Mouse (Mus musculus) right cerebral cortex, postnatal 25 days (tissue): ENCODE measurements at regions not wholly inside any gene's neighbourhood (a gene's known extent, or its start where the extent isn't known, plus 50 kb on each side); places are given as distances from the start of the nearest gene placed in this dataset.
A peak's percentile ranks its signal among the peaks of the same experiment; 100 is the strongest.

Experiments
- DNase-seq: peaks from one replicate; pipeline ENCODE4 v3.0.0; 2022

DNA sequence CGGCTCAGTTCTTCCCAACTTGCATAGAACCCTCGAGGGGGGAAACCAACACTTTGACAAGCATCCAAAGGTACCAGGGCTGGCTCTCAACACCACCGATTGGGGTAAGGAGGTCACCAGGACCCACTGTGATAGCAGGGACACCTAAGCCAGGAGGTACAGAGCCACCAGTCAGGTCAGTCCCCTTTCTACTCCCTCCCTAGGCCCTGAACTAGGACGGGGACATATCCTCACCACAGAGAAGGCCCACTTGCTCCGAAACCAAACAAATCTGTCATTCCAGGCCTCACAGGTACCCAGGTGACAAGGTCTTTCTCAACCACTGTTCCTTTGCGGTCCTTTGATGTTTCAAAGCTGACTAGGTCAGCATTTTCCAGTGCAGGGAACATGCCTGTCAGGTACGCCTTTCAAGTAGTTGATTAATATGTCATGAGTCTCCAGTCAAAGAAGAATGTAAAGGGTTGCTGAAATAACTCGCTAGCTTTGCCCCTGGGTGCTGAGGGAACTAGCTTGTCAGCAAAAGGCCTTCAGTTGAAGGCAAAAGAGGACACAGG, 95.4 kb downstream of the Zfp36l1 start:
- no peak for DNase-seq

- no peak for DNase-seq
These were observed 96.9 kb downstream of the Zfp36l1 start for GRCm38 (mm10) chr12:80015938-80016337.

- DNase-seq, result no peak
These were observed 98.2 kb downstream of the Zfp36l1 start for GRCm38 (mm10) chr12:80014598-80014983.

- DNase-seq, result peak; percentile 29
These were observed 98.8 kb downstream of the Zfp36l1 start for GRCm38 (mm10) chr12:80013904-80014597.

DNA sequence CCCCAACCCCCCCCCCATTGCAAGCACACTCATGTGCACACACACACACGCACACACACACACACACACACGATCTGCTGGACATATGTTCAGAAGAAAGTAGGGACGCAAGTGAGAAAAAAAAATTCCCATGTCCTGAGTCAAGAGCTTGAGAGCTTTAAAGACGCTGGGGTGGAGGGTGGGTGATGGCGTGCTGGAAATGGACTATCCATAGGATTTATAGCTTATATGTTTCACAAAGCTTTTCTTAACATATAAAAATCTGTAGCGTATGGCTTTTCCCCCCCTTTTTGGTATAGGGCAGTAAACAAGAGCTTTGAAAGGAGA, 99.3 kb downstream of the Zfp36l1 start:
- DNase-seq, result no peak

GRCm38 (mm10) chr12:80011916-80012315, 100.9 kb downstream of the Zfp36l1 start:
- DNase-seq, result no peak

DNA sequence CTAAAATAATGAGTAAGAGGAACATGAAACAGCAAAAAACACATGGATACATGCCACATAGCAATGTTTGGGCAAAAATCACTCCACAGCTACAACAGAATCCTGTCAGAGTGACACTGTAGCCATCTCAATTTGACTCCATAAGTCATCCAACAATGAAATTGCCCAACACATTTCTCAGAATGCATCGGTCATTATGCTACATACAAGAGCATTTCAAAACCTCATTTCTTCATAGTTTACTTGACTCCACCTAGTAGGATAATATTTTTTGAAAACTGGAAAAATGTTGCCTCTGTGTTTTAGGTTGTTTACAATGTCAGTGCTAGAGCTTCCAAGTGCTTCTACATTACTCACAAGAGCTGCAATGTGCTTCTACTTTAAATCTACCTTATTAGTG, 101.9 kb downstream of the Zfp36l1 start:
- DNase-seq, result no peak

GRCm38 (mm10) chr12:80010220-80010619, 102.6 kb downstream of the Zfp36l1 start:
- no peak for DNase-seq

GRCm38 (mm10) chr12:80007849-80008248, 105.0 kb downstream of the Zfp36l1 start:
- DNase-seq, result no peak

DNA sequence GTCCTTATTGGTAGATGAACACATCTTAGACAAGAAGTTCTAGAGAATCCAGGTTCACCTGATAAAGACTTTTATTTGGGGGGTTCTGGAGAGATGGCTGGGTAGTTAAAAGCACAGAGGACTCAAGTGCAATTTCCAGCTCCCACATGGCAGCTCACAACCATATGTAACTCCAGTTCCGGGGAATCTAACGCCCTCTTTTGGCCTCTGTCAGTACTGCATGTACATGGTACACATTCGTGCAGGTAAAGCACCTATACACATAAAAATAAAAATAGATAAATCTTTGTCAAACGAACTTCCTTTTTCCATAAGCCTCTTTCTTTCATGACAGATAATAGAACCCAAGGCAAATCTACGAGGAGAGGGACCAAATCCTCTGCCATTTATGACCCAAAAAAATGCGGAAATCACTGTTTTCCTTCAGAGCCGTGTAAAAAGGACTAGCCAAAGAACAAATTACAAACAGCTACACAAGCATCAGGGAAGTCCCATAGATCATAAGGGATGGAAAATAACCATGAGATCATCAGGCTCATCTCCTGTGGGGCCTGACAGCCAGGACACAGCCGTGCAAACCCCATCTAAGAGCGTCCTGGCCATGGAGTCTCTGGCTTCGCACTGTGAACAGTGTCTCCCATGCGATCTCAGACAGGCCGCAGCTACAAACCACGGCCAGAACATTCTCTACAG, 107.4 kb downstream of the Zfp36l1 start:
- no peak for DNase-seq

- DNase-seq, result no peak
These were observed 108.2 kb downstream of the Zfp36l1 start for GRCm38 (mm10) chr12:80004575-80004974.

- DNase-seq, result no peak
These were observed 109.3 kb downstream of the Zfp36l1 start for GRCm38 (mm10) chr12:80003486-80003885.

GRCm38 (mm10) chr12:80002474-80003125, 110.2 kb downstream of the Zfp36l1 start:
- DNase-seq, result no peak

DNA sequence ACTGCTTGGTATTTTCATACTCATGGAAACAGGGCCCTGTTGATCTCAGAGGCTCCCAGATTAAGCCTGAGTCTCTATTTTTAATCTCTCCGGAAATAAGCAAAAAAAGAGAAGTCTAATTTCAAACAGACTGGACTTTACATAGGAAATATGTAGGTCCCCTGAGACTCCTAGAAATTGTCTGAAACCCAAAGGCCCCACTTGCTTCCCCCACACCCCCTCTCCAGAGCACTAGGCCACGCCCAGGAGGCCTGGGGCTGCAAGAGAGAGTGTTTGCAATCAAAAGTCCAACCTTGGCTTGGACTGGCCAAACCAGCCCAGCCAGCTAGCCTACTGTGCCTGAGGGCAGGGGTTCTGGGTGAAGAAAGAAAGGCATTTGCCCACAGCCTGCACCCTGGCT, 111.0 kb downstream of the Zfp36l1 start:
- no peak for DNase-seq

- DNase-seq, result no peak
These were observed 112.9 kb downstream of the Zfp36l1 start for GRCm38 (mm10) chr12:79999868-80000370.

- no peak for DNase-seq
These were observed 114.0 kb downstream of the Zfp36l1 start for GRCm38 (mm10) chr12:79998788-79999187.

DNA sequence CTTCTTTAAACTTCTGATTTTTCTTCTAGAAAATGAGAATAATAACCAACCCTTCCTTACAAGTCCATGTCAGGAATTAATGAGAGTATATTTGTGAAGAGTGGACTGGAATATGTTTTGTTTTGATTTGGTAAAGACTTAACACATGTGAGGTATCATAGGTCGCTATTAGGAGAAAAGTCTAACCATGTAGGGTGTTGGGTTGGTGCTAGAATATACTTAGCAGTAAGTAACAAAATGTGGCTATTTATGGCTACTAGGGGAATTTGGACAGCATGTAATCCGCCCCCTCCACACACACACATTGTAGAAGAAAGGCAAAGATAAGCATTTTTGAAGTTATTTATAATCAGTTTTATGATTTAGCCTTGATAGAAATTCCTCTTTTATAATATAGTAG, 114.5 kb downstream of the Zfp36l1 start:
- no peak for DNase-seq

DNA sequence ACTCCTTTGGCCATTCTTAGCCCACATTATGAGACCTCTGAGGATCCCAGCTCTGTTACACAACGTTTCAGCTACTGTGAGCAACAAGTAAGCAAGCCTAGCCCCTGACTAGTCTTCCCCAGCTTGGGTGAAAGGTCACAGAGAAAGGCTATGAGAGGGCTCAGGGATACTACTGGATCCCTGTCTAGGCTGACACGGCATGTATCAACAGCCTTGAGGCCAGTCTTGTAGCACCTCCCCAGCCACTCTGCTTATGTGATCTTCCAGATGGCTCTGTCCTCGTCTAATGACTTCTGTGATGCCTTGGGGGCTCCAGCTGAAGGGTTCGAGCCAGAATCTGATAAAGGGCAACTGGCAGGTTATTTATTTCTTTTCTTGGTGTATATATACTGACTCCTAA, 115.6 kb downstream of the Zfp36l1 start:
- DNase-seq, result no peak

- peak; percentile 42 for DNase-seq
These were observed 117.2 kb downstream of the Zfp36l1 start for GRCm38 (mm10) chr12:79995521-79996094.

DNA sequence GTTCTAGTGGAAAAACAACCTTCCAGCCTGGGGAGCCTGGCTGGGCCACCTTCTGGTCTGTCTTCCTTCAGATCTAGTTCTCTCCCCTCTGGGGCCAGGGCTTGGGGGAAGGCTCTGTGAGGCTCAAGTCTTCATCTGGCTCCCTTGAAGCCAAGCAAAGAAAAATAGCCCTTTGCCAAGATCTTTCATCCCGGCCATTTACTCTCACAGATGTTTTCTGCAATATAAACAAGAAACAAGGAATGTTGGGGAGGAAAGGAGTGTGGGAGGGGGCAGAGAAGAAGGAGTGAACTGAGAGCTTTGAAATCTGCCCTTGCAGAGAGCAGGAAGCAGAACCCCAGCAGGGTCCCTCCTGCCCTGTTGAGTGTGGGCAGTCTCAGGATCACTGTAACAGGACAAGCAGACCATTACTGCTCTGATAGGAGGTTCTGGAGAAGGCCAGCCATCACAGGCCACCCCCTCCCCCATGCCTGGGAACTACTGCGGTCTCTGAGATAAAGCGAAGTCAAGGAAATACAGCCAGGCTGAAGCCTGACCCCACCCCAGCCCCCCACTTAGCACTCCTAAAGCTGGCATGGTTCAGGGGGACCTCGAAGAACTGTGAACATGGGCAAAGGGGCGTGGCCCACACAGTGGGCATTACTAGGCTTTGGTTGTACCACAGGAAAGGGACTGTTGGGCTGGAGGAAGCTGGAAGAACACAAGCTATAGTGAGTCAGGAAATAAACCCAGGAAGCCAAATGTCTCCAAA, 118.8 kb downstream of the Zfp36l1 start:
- no peak for DNase-seq

DNA sequence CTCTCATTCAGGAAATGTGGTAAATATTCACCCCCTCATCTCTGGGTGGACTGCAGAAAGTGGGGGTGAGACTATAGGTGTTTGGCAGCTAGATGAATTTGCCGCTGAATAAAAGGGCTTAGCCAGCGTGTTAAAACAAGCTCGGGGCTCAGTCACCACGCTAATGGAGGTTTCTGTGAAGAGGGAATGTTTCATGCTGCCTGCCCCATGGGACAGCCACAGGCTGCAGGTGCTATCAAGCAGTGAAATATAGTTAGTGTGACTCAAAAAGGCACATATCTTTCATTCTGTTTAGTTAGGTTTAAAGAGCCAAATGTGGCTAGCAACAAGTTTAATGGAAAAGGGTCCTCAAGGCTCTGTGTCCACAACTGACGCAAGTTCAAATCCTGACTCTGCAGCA, 121.5 kb downstream of the Zfp36l1 start:
- DNase-seq, result no peak

GRCm38 (mm10) chr12:79990751-79991150, 122.1 kb downstream of the Zfp36l1 start:
- DNase-seq, result no peak
